Mouse (Mus musculus) lung, embryonic 14.5 days (tissue): ENCODE data around the gene Spaar. TPM values are rescaled to one million over a fixed set of nuclear protein-coding genes. Genes with fewer than 3 reads are reported as not detected.
"Not testable (repeated sequence)": the region's sequence is repeated elsewhere in the genome, so short reads cannot be mapped to it uniquely, and the experiment has no call there.

Experiments used
- ATAC-seq: fragments of 200-750 bp; cut with Nextera tagmentation; 2 replicates; pipeline ENCODE4 v1.8.0; 2017; ENCODE audit warnings: mild to moderate bottlenecking, moderate TSS enrichment, moderate library complexity; ENCODE audit not compliant: insufficient read depth
- DNase-seq: peaks from one replicate; pipeline ENCODE4 v3.0.0-alpha.2; 2015
- H3K27ac ChIP-seq: fragments of 300-500 bp; sonication (generic); 2 replicates; pipeline ENCODE4 v1.5.1; 2014; ENCODE audit warnings: low read depth, mild to moderate bottlenecking, moderate library complexity
- H3K27me3 ChIP-seq: fragments of 300-500 bp; sonication (generic); 2 replicates; pipeline ENCODE4 v1.6.1; 2014; ENCODE audit warnings: low read length, control low read depth; ENCODE audit not compliant: insufficient read depth
- H3K36me3 ChIP-seq: fragments of 300-500 bp; sonication (generic); 2 replicates; pipeline ENCODE4 v1.6.1; 2014; ENCODE audit warnings: control low read depth; ENCODE audit not compliant: insufficient read depth
- H3K4me1 ChIP-seq: fragments of 300-500 bp; sonication (generic); 2 replicates; pipeline ENCODE4 v1.6.1; 2014; ENCODE audit warnings: antibody characterized with exemption, control low read depth; ENCODE audit not compliant: insufficient read depth
- H3K4me2 ChIP-seq: fragments of 300-500 bp; sonication (generic); 2 replicates; pipeline ENCODE4 v1.6.1; 2014; ENCODE audit warnings: mild to moderate bottlenecking
- H3K4me3 ChIP-seq: fragments of 300-500 bp; sonication (generic); 2 replicates; pipeline ENCODE4 v1.5.1; 2014; ENCODE audit warnings: low read depth, low read length
- H3K9ac ChIP-seq: fragments of 300-500 bp; sonication (generic); 2 replicates; pipeline ENCODE4 v1.6.1; 2014
- H3K9me3 ChIP-seq: fragments of 300-500 bp; sonication (generic); 2 replicates; pipeline ENCODE4 v1.6.1; 2016; ENCODE audit warnings: low read depth, low read length, control low read depth
- CTCF ChIP-seq: IDR thresholded peaks from 2 replicates; pipeline ENCODE4 v1.5.1; 2016; ENCODE audit warnings: antibody characterized with exemption, low read depth
- WGBS: fragments of 180-500 bp; shearing (Covaris S2); extraction: QIAGEN DNeasy Blood & Tissue Kit; methylation state at CpG from one replicate; pipeline ENCODE4 v1.1.7; 2014; 5-methylcytosine and 5-hydroxymethylcytosine counted together
- polyA plus RNA-seq: library from polyadenylated mRNA; unstranded; fragments of >200 nt; fragmentation: Nextera tagmentation; extraction: Ambion mirVana; gene quantifications from 2 replicates; pipeline ENCODE4 v1.2.1, GENCODE M21; 2014

Gene Spaar
- polyA plus RNA-seq, 1 experiment from 2014 or later: 0.28 TPM

- 70% methylated on average over 2 of the region's 2 CpGs for WGBS
- Histone ChIP-seq H3K4me2 (no peak overlapping the region), H3K27me3 (no peaks in the 10 kb centered on the region), H3K4me3 (no peak overlapping the region), H3K36me3 (no peaks in the 10 kb centered on the region), H3K9ac (no peak overlapping the region), H3K4me1 (no peaks in the 10 kb centered on the region), H3K9me3 (no peaks in the 10 kb centered on the region), H3K27ac (no peak overlapping the region)
- ATAC-seq (no peak), DNase-seq (no peak)
- 0 out of 2 replicates have a peak, but pooled peaks have one; percentile 10 for TF ChIP-seq CTCF
These were observed 31.5 kb downstream of the Spaar start for GRCm38 (mm10) chr4:43761336-43761735.

DNA sequence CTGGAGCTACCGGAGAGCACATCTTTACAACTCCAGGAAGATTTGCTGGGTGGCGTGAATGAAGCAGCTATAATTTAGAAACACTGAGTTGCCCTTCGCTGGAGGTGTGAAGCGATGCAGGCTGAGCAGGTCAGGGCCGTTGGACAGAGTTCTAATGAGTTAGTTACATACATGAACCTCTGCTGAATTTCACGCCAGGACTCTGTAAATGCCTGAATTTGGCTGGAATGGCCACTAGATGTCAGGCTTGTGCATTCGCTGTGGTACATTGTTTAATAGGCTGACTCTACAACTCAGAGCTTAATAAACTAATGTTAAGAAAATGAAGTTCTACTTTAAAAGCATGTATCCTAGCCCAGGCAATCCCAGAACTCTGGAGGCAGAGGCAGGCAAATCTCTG, 33.6 kb downstream of the Spaar start:
- Histone ChIP-seq H3K4me1 (no peaks in the 10 kb centered on the region), H3K4me2 (no peak overlapping the region), H3K27ac (no peak overlapping the region), H3K27me3 (no peaks in the 10 kb centered on the region), H3K36me3 (no peaks in the 10 kb centered on the region), H3K9me3 (no peaks in the 10 kb centered on the region), H3K4me3 (no peak overlapping the region), H3K9ac (no peak overlapping the region)
- DNase-seq (peak; percentile 89), ATAC-seq (no peak; the same call in 1 of the 2 replicates)
- WGBS: 14% methylated on average over 7 of the region's 7 CpGs
- peak; percentile 84 for TF ChIP-seq CTCF

DNA sequence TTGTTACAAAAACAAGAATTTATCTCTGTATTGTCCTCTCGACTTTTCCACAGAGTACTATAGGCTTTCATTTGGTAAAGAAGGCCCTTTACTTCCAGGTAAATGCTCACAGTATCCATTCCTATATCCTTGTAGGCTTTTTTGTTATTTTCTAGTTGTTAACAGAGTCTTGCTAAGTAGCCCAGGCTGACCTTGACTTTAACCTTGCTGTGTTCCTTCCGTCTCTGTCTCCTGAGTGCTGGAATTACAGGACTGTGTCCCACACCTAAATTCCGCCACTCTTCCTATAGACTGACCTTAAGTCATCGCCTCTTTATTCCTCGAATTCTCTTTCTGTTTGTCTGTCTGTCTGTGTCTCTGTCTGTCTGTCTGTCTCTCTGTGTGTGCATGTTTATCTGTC, 38.5 kb downstream of the Spaar start:
- WGBS: 76% methylated on average over 5 of the region's 5 CpGs
- no peaks in the 10 kb centered on the region for H3K27me3 ChIP-seq
- no peaks in the 10 kb centered on the region for H3K36me3 ChIP-seq
- H3K27ac ChIP-seq: no peak overlapping the region
- no peak overlapping the region for H3K9ac ChIP-seq
- ATAC-seq (no peak), DNase-seq (no peak)
- no peak overlapping the region for H3K4me3 ChIP-seq
- H3K4me2 ChIP-seq: no peak overlapping the region
- no peaks in the 10 kb centered on the region for H3K9me3 ChIP-seq
- H3K4me1 ChIP-seq: no peaks in the 10 kb centered on the region
- TF ChIP-seq CTCF: no peak

GRCm38 (mm10) chr4:43769374-43769773, 39.5 kb downstream of the Spaar start:
- no peak for TF ChIP-seq CTCF
- no peak for ATAC-seq
- H3K4me3 ChIP-seq: no peak overlapping the region

GRCm38 (mm10) chr4:43770909-43771308, 41.1 kb downstream of the Spaar start, which contains the start of gene Olfr159:
TSS of gene Olfr159 (minus strand) at chr4:43771009.
- Histone ChIP-seq H3K27ac (no peak within 1 kb of the TSS), H3K4me3 (no peak within 1 kb of the TSS), H3K9ac (no peak within 1 kb of the TSS), H3K4me2 (no peak within 1 kb of the TSS), H3K9me3 (no peaks in the 10 kb centered on the region), H3K27me3 (no peaks in the 10 kb centered on the region), H3K36me3 (no peaks in the 10 kb centered on the region), H3K4me1 (no peaks in the 10 kb centered on the region)
- no peak for ATAC-seq
- 76% methylated on average over 6 of the region's 6 CpGs for WGBS
- no peak for DNase-seq
- TF ChIP-seq CTCF: no peak

More at GRCm38 (mm10) chr4:43769374-43769773, 39.5 kb downstream of the Spaar start:
- WGBS: 91% methylated on average over 2 of the region's 2 CpGs
- DNase-seq: no peak
- no peaks in the 10 kb centered on the region for H3K9me3 ChIP-seq
- no peaks in the 10 kb centered on the region for H3K27me3 ChIP-seq
- H3K27ac ChIP-seq: no peak overlapping the region
- H3K9ac ChIP-seq: no peak overlapping the region
- H3K36me3 ChIP-seq: no peaks in the 10 kb centered on the region
- H3K4me1 ChIP-seq: no peaks in the 10 kb centered on the region
- no peak overlapping the region for H3K4me2 ChIP-seq

DNA sequence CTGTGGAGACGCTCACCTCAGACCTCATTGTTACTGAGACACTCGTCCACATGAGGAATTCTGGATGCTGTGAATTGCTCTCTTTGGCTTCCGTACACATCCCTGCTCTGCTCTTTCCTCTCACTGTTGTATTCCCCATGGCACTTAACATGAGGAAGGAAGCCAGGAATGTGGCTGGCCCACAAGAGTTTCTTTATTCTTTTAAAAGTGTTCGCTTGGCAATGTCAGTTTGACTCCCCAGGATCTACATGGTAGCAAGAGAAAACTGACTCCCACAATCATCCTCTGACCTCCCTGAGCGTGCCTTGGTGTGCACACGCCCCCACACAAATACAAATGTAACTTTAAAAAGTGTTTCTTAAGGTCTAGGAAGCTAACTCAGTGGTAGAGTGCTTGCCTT, 41.8 kb downstream of the Spaar start:
- Histone ChIP-seq H3K4me3 (no peak overlapping the region), H3K27ac (no peak overlapping the region), H3K9me3 (no peaks in the 10 kb centered on the region), H3K9ac (no peak overlapping the region), H3K4me2 (no peak overlapping the region), H3K27me3 (no peaks in the 10 kb centered on the region), H3K4me1 (no peaks in the 10 kb centered on the region), H3K36me3 (no peaks in the 10 kb centered on the region)
- no peak for TF ChIP-seq CTCF
- WGBS: 43% methylated on average over 6 of the region's 6 CpGs
- no peak for ATAC-seq
- peak; percentile 15 for DNase-seq

DNA sequence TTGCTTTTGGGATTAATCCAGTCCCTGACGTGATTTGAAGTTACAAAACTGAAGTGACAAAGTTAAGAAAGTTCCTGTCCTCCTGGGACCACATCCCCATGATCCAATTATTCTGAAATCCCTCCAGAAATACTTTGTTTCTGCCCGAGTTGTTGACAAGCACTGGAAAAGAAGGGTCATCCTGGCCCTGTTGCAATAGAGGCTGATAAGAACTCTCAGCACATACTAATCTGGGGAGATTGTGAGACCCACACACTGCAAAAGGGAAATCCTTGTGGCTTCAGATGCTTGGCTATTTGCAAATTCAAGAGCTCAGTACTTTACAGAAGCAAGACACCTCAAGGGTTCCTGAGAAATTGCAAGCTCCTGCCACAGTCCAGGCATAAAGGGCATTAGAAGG, 42.5 kb downstream of the Spaar start:
- 31% methylated on average over 2 of the region's 2 CpGs for WGBS
- Histone ChIP-seq H3K9ac (no peak overlapping the region), H3K4me3 (no peak overlapping the region), H3K4me2 (no peak overlapping the region), H3K27ac (no peak overlapping the region), H3K27me3 (no peaks in the 10 kb centered on the region), H3K9me3 (no peaks in the 10 kb centered on the region), H3K4me1 (no peaks in the 10 kb centered on the region), H3K36me3 (no peaks in the 10 kb centered on the region)
- no peak for TF ChIP-seq CTCF
- no peak for DNase-seq
- no peak for ATAC-seq

DNA sequence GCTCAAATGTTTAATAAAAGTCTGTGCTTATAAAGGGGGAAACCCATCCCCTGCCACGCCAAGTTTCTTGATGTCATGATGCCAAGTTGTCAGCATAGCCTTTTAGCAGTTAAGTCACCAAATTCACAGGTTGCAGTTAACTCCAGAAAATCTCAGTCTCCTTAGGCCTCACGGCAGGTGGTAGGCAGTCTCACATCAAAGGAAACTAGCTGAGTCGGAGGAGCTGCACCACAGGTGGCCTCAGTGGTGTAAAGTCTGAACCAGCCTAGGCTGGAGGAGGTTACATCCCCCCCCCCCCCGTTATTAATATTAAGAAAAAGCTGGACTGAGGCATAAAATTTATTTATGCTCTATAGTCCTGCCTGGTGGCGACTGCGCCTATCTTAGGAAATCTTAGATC, 65.5 kb downstream of the Spaar start:
- Histone ChIP-seq H3K4me3 (no peak overlapping the region), H3K9me3 (no peaks in the 10 kb centered on the region), H3K36me3 (no peaks in the 10 kb centered on the region), H3K4me2 (no peak overlapping the region), H3K4me1 (no peaks in the 10 kb centered on the region), H3K27ac (no peak overlapping the region), H3K27me3 (no peaks in the 10 kb centered on the region), H3K9ac (no peak overlapping the region)
- DNase-seq (no peak), ATAC-seq (no peak)
- WGBS: 72% methylated on average over 6 of the region's 6 CpGs
- TF ChIP-seq CTCF: no peak

DNA sequence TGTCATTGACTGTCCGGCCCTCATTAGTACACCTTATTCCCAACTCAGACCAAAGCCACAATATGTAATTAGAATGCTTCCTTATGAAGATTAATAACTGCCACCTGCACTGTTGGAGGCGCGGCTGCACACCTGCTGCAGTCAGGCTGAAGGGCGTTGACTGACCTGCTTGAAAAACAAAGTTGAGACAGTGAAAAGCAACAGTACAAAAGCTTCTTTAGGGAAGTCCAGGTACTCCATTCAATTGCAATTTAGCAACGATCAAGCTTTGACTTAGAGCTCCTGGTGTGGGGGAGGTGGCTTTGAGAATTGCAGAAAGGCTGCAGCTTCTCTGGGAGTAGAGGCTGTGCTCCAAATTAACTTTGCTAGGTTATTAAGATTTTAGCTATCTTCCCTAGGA, 66.0 kb downstream of the Spaar start:
- H3K9me3 ChIP-seq: not testable (repeated sequence)
- WGBS: 84% methylated on average over 5 of the region's 5 CpGs

More for the DNA sequence above, 66.0 kb downstream of the Spaar start:
- not testable (repeated sequence) for ATAC-seq, H3K27ac ChIP-seq, H3K36me3 ChIP-seq, H3K4me3 ChIP-seq, H3K9ac ChIP-seq, H3K4me1 ChIP-seq, H3K4me2 ChIP-seq, DNase-seq, H3K27me3 ChIP-seq
